Comparison of ENCODE assay signal across 11 mouse cellular contexts in the genomic region with DNA sequence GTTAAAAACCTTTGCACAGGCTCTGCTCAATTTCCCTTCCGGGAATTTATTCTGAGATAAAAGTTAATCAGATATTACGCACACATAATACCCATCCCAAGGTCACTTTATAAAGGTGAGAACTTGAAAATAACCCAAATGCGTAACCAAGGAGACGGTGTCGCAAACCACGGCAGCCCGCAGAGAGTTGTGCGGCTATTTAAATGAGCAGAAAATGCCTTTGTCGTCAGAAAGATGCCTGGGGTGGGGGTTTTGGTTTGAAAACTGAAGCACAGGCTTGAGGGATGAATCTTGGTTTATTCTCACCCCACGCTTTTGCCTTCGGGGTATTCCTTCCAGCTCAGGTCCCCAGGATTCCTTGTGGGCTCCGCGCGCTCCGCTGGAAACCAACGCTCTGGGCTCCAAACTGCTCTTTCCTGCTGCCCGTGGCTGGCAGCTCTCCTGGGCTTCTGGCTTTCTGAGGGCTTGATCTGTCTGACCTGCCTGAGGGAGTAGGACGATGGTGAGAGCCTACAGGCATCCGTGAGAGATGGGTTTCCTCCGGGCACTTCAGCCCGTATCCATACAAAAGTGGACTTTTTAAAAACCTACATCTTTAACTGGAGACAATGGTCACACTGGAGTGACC. TPM values are rescaled to one million over a fixed set of nuclear protein-coding genes. Genes with fewer than 3 reads are reported as not detected.
A peak's percentile ranks its signal among the peaks of the same experiment; 100 is the strongest.
DNase-seq lines count a peak whose midpoint lies in the region; ATAC-seq lines count a peak whose summit lies in the region.
"Had no signal": no experiment of that assay in that cellular context is flagged by ENCODE, and none has a peak within 500 bp of the region (broad histone marks: within the 10 kb centered on the region; RNA-seq: fewer than 3 reads in every experiment).

No protein-coding gene starts in this region.

- H3K27ac ChIP-seq in kidney, embryonic 14.5 days (ENCODE audit: low read depth, low read length) = no peak overlapping the region
- no peak overlapping the region for H3K27ac ChIP-seq in forebrain, embryonic 11.5 days (ENCODE audit: low read depth, low read length)
- H3K27ac ChIP-seq in limb, embryonic 15.5 days = no peak overlapping the region
- H3K27ac ChIP-seq: heart, embryonic 15.5 days had no signal

- no peak overlapping the region for H3K9ac ChIP-seq in kidney, embryonic 14.5 days (ENCODE audit: low read depth, low read length)
- 0 out of 2 replicates have a peak overlapping the region, but pooled peaks have one; percentile 35 for H3K9ac ChIP-seq in forebrain, embryonic 11.5 days (ENCODE audit: low read length)
- H3K9ac ChIP-seq in limb, embryonic 15.5 days = no peak overlapping the region
- H3K9ac ChIP-seq: heart, embryonic 15.5 days had no signal

- H3K27me3 ChIP-seq in kidney, embryonic 14.5 days (ENCODE audit: control insufficient read depth, insufficient read depth, low read length) = peaks cover 11% of the 10 kb centered on the region; the same call in 1 of the 2 replicates
- peaks cover 5% of the 10 kb centered on the region; the same call in 1 of the 2 replicates for H3K27me3 ChIP-seq in forebrain, embryonic 11.5 days (ENCODE audit: control insufficient read depth, insufficient read depth, low read length)
- H3K27me3 ChIP-seq in limb, embryonic 15.5 days = peaks cover 29% of the 10 kb centered on the region

- 0 out of 2 replicates have a peak, but pooled peaks cover 2% of the 10 kb centered on the region for H3K9me3 ChIP-seq in kidney, embryonic 14.5 days (ENCODE audit: control insufficient read depth, low read length)
- H3K9me3 ChIP-seq in forebrain, embryonic 11.5 days (ENCODE audit: control insufficient read depth, low read length) = no peaks in the 10 kb centered on the region
- H3K9me3 ChIP-seq in limb, embryonic 15.5 days = no peaks in the 10 kb centered on the region
- H3K9me3 ChIP-seq: heart, embryonic 15.5 days had no signal

- peak overlapping the region; percentile 27 for H3K4me2 ChIP-seq in kidney, embryonic 14.5 days (replicated peaks; ENCODE audit: low read depth, low read length)
- H3K4me2 ChIP-seq in forebrain, embryonic 11.5 days (ENCODE audit: low read depth, low read length, severe bottlenecking) = peak overlapping the region; percentile 48
- H3K4me2 ChIP-seq in limb, embryonic 15.5 days = peak overlapping the region; percentile 24; the same call in 1 of the 2 replicates

- no peak for DNase-seq in kidney, postnatal 25 days
- DNase-seq in ZHBTc4 (ENCODE audit: low read depth, low spot score) = peak; percentile 54
- DNase-seq in forebrain, embryonic 11.5 days (ENCODE audit: low spot score) = no peak
- DNase-seq in lung, postnatal 14 days = no peak
- no peak for DNase-seq in adrenal gland, adult 8-10 months
- DNase-seq in layer of hippocampus, postnatal 10 days (ENCODE audit: low spot score in 2 of 2) = no peak

- peaks cover 19% of the 10 kb centered on the region for H3K4me1 ChIP-seq in kidney, embryonic 14.5 days (ENCODE audit: control insufficient read depth, insufficient read depth, low read length)
- H3K4me1 ChIP-seq in forebrain, embryonic 11.5 days (replicated peaks; ENCODE audit: control insufficient read depth, insufficient read depth, low read length) = peaks cover 12% of the 10 kb centered on the region; the same call in 1 of the 2 replicates
- H3K4me1 ChIP-seq in limb, embryonic 15.5 days = peaks cover 9% of the 10 kb centered on the region
- H3K4me1 ChIP-seq: heart, embryonic 15.5 days; megakaryocyte, embryonic 14.5 days had no signal

- no peak overlapping the region for H3K4me3 ChIP-seq in kidney, embryonic 14.5 days (ENCODE audit: low read length)
- peak overlapping the region; percentile 12 for H3K4me3 ChIP-seq in forebrain, embryonic 11.5 days (ENCODE audit: low read depth, low read length)
- H3K4me3 ChIP-seq in limb, embryonic 15.5 days = no peak overlapping the region
- H3K4me3 ChIP-seq: heart, embryonic 15.5 days; megakaryocyte, embryonic 14.5 days had no signal

- no peaks in the 10 kb centered on the region for H3K36me3 ChIP-seq in kidney, embryonic 14.5 days (ENCODE audit: control insufficient read depth, insufficient read depth, low read length)
- H3K36me3 ChIP-seq in forebrain, embryonic 11.5 days (ENCODE audit: control insufficient read depth, insufficient read depth, low read length) = no peaks in the 10 kb centered on the region
- H3K36me3 ChIP-seq in limb, embryonic 15.5 days = no peaks in the 10 kb centered on the region
- H3K36me3 ChIP-seq: G1E; heart, embryonic 15.5 days had no signal

- no peak for ATAC-seq in kidney, embryonic 14.5 days (ENCODE audit: low FRiP score, low TSS enrichment)
- 0 out of 2 replicates have a peak, but pooled peaks have one; percentile 10 for ATAC-seq in forebrain, embryonic 11.5 days (replicated peaks; ENCODE audit: low FRiP score)
- ATAC-seq in limb, embryonic 15.5 days (ENCODE audit: insufficient number of reproducible peaks, low FRiP score, low TSS enrichment, low read depth) = no peak

- WGBS in kidney, embryonic 14.5 days = 41% methylated on average over 21 of the region's 21 CpGs
- WGBS in forebrain, embryonic 11.5 days = 23% methylated on average over 21 of the region's 21 CpGs
- 34% methylated on average over 21 of the region's 21 CpGs for WGBS in limb, embryonic 15.5 days

RNA-seq across cellular contexts. Expression of a gene that starts 28.0 kb away (rescaled TPM):
- 2.5 and 3.7 TPM in 2 replicates for polyA plus RNA-seq in kidney, embryonic 14.5 days (2014; fragmentation: Nextera tagmentation; extraction: Ambion mirVana)
- 6.7 and 7.6 TPM in 2 replicates for polyA plus RNA-seq in forebrain, embryonic 11.5 days (2014; fragmentation: Nextera tagmentation; extraction: Ambion mirVana)
- 9.1 and 11.0 TPM in 2 replicates for polyA plus RNA-seq in limb, embryonic 15.5 days (2015; fragmentation: Nextera tagmentation; extraction: Ambion mirVana)
- total RNA-seq in adrenal gland, adult 8-10 months (2022) = 10 to 100 TPM in 2 of 4 experiments, 1 to 10 TPM in 2; 5.4 to 12.6 (median 9.4) TPM
- total RNA-seq in layer of hippocampus, postnatal 10 days (2021) = 10 to 100 TPM; 58.0 to 63.4 TPM
- polyA plus RNA-seq: G1E had no signal
